Mouse (Mus musculus) frontal cortex, postnatal 25 days (tissue): ENCODE results near the gene Gabbr2.

Experiments used
- DNase-seq, 2 experiments: peaks; one replicate each; pipeline ENCODE4 v3.0.0; 2022; ENCODE audit warnings: low spot score in 2 of 2

The Gabbr2 gene

GRCm38 (mm10) chr4:46613618-46614017 lies 378.1 kb downstream of the Gabbr2 start:
- no peak for DNase-seq
